Mouse (Mus musculus): ENCODE results near the gene Kcnip4. TPM values are rescaled to one million over a fixed set of nuclear protein-coding genes. Genes with fewer than 3 reads are reported as not detected.

Gene Kcnip4
- polyA plus RNA-seq, 1 experiment = not detected

GRCm38 (mm10) chr5:49188236-49188635, 336.5 kb downstream of the Kcnip4 start:
- H3K4me1 ChIP-seq (ENCODE audit: control insufficient read depth, insufficient read depth, insufficient read length, low read length) = no peaks in the 10 kb centered on the region
- no peak for TF ChIP-seq POLR2A (IDR thresholded peaks at IDR 0.05; ENCODE audit: low read depth, low read length)
- H3K36me3 ChIP-seq (ENCODE audit: control insufficient read depth, insufficient read depth, low read length) = no peaks in the 10 kb centered on the region
- WGBS = 59% methylated on average over 1 of the region's 1 CpGs
- H3K27ac ChIP-seq (ENCODE audit: insufficient read depth, low read depth, low read length) = no peak overlapping the region
- no peaks in the 10 kb centered on the region for H3K27me3 ChIP-seq (ENCODE audit: control insufficient read depth, insufficient read depth, low read length)
- no peak overlapping the region for H3K4me3 ChIP-seq (ENCODE audit: low read depth, low read length)

GRCm38 (mm10) chr5:49150116-49150811, 374.4 kb downstream of the Kcnip4 start:
- 52% methylated on average over 2 of the region's 2 CpGs for WGBS
- TF ChIP-seq CTCF (IDR thresholded peaks at IDR 0.05; ENCODE audit: extremely low read depth, insufficient read length, insufficient replicate concordance, low read depth, low read length) (no peak), POLR2A (IDR thresholded peaks at IDR 0.05; ENCODE audit: low read depth, low read length) (no peak)
- no peaks in the 10 kb centered on the region for H3K36me3 ChIP-seq (ENCODE audit: control insufficient read depth, insufficient read depth, low read length)

GRCm38 (mm10) chr5:49149684-49150083, 375.0 kb downstream of the Kcnip4 start:
- Histone ChIP-seq H3K4me3 (ENCODE audit: low read depth, low read length) (no peak overlapping the region), H3K27me3 (ENCODE audit: control insufficient read depth, insufficient read depth, low read length) (no peaks in the 10 kb centered on the region), H3K4me1 (ENCODE audit: control insufficient read depth, insufficient read depth, insufficient read length, low read length) (no peaks in the 10 kb centered on the region), H3K27ac (ENCODE audit: insufficient read depth, low read depth, low read length) (no peak overlapping the region), H3K36me3 (ENCODE audit: control insufficient read depth, insufficient read depth, low read length) (no peaks in the 10 kb centered on the region)
- no peak for TF ChIP-seq CTCF (IDR thresholded peaks at IDR 0.05; ENCODE audit: extremely low read depth, insufficient read length, insufficient replicate concordance, low read depth, low read length)
- no peak for TF ChIP-seq POLR2A (IDR thresholded peaks at IDR 0.05; ENCODE audit: low read depth, low read length)
- 58% methylated on average over 2 of the region's 2 CpGs for WGBS

More at GRCm38 (mm10) chr5:49150116-49150811, 374.4 kb downstream of the Kcnip4 start:
- Histone ChIP-seq H3K4me1 (ENCODE audit: control insufficient read depth, insufficient read depth, insufficient read length, low read length) (no peaks in the 10 kb centered on the region), H3K27ac (ENCODE audit: insufficient read depth, low read depth, low read length) (no peak overlapping the region), H3K4me3 (ENCODE audit: low read depth, low read length) (no peak overlapping the region), H3K27me3 (ENCODE audit: control insufficient read depth, insufficient read depth, low read length) (no peaks in the 10 kb centered on the region)

- H3K4me1 ChIP-seq (ENCODE audit: control insufficient read depth, insufficient read depth, insufficient read length, low read length) = no peaks in the 10 kb centered on the region
- no peaks in the 10 kb centered on the region for H3K27me3 ChIP-seq (ENCODE audit: control insufficient read depth, insufficient read depth, low read length)
- WGBS = 80% methylated on average over 5 of the region's 5 CpGs
- H3K36me3 ChIP-seq (ENCODE audit: control insufficient read depth, insufficient read depth, low read length) = no peaks in the 10 kb centered on the region
- H3K27ac ChIP-seq (ENCODE audit: insufficient read depth, low read depth, low read length) = no peak overlapping the region
- no peak overlapping the region for H3K4me3 ChIP-seq (ENCODE audit: low read depth, low read length)
- no peak for TF ChIP-seq CTCF (IDR thresholded peaks at IDR 0.05; ENCODE audit: extremely low read depth, insufficient read length, insufficient replicate concordance, low read depth, low read length)
- TF ChIP-seq POLR2A (IDR thresholded peaks at IDR 0.05; ENCODE audit: low read depth, low read length) = no peak
Measured at GRCm38 (mm10) chr5:49095432-49095831, 429.3 kb downstream of the Kcnip4 start.

GRCm38 (mm10) chr5:49094945-49095344, 429.8 kb downstream of the Kcnip4 start:
- TF ChIP-seq POLR2A (IDR thresholded peaks at IDR 0.05; ENCODE audit: low read depth, low read length) (no peak), CTCF (IDR thresholded peaks at IDR 0.05; ENCODE audit: extremely low read depth, insufficient read length, insufficient replicate concordance, low read depth, low read length) (no peak)
- WGBS = 71% methylated on average over 2 of the region's 2 CpGs
- Histone ChIP-seq H3K27ac (ENCODE audit: insufficient read depth, low read depth, low read length) (no peak overlapping the region), H3K27me3 (ENCODE audit: control insufficient read depth, insufficient read depth, low read length) (no peaks in the 10 kb centered on the region), H3K4me1 (ENCODE audit: control insufficient read depth, insufficient read depth, insufficient read length, low read length) (no peaks in the 10 kb centered on the region), H3K4me3 (ENCODE audit: low read depth, low read length) (no peak overlapping the region), H3K36me3 (ENCODE audit: control insufficient read depth, insufficient read depth, low read length) (no peaks in the 10 kb centered on the region)

GRCm38 (mm10) chr5:49094306-49094705, 430.4 kb downstream of the Kcnip4 start:
- WGBS = 75% methylated on average over 3 of the region's 3 CpGs
- no peak overlapping the region for H3K4me3 ChIP-seq (ENCODE audit: low read depth, low read length)
- no peak overlapping the region for H3K27ac ChIP-seq (ENCODE audit: insufficient read depth, low read depth, low read length)
- H3K36me3 ChIP-seq (ENCODE audit: control insufficient read depth, insufficient read depth, low read length) = no peaks in the 10 kb centered on the region
- TF ChIP-seq CTCF (IDR thresholded peaks at IDR 0.05; ENCODE audit: extremely low read depth, insufficient read length, insufficient replicate concordance, low read depth, low read length) (no peak), POLR2A (IDR thresholded peaks at IDR 0.05; ENCODE audit: low read depth, low read length) (no peak)
- H3K4me1 ChIP-seq (ENCODE audit: control insufficient read depth, insufficient read depth, insufficient read length, low read length) = no peaks in the 10 kb centered on the region
- no peaks in the 10 kb centered on the region for H3K27me3 ChIP-seq (ENCODE audit: control insufficient read depth, insufficient read depth, low read length)

GRCm38 (mm10) chr5:49090122-49090680, 434.5 kb downstream of the Kcnip4 start:
- Histone ChIP-seq H3K36me3 (ENCODE audit: control insufficient read depth, insufficient read depth, low read length) (no peaks in the 10 kb centered on the region), H3K27me3 (ENCODE audit: control insufficient read depth, insufficient read depth, low read length) (no peaks in the 10 kb centered on the region), H3K4me1 (ENCODE audit: control insufficient read depth, insufficient read depth, insufficient read length, low read length) (no peaks in the 10 kb centered on the region), H3K27ac (ENCODE audit: insufficient read depth, low read depth, low read length) (no peak overlapping the region), H3K4me3 (ENCODE audit: low read depth, low read length) (no peak overlapping the region)
- no peak for TF ChIP-seq POLR2A (IDR thresholded peaks at IDR 0.05; ENCODE audit: low read depth, low read length)
- TF ChIP-seq CTCF (IDR thresholded peaks at IDR 0.05; ENCODE audit: extremely low read depth, insufficient read length, insufficient replicate concordance, low read depth, low read length) = no peak
- 6% methylated on average over 6 of the region's 6 CpGs for WGBS

Data from small intestine, adult 2 months (tissue).